Mouse (Mus musculus) E14TG2a.4 (cell line): ENCODE results near the gene Cluh.

Source experiments
- CTCF ChIP-seq: conservative IDR thresholded peaks from 2 replicates; pipeline ENCODE4 v1.5.1; 2014; ENCODE audit warnings: low read length
- NANOG ChIP-seq: IDR thresholded peaks from 2 replicates; pipeline ENCODE4 v1.6.1; 2014; ENCODE audit warnings: borderline replicate concordance, low read length, mixed read lengths

- TF ChIP-seq CTCF, result no peak
- no peak for TF ChIP-seq NANOG
Observed at GRCm38 (mm10) chr11:74648676-74649075, 619 bp upstream of the Cluh start.
